Mouse (Mus musculus) myocyte (in vitro differentiated cells): ENCODE results near the gene Gstm1. TPM values are rescaled to one million over a fixed set of nuclear protein-coding genes. Genes with fewer than 3 reads are reported as not detected.

Experiments used
- H3K27me3 ChIP-seq: one replicate; pipeline ENCODE4 v1.6.1; 2011; ENCODE audit not compliant: control insufficient read depth, insufficient read depth, insufficient read length
- H3K36me3 ChIP-seq: one replicate; pipeline ENCODE4 v1.6.1; 2011; ENCODE audit not compliant: control insufficient read depth, insufficient read depth
- H3K4me2 ChIP-seq: one replicate; pipeline ENCODE4 v1.6.1; 2011; ENCODE audit warnings: low read depth, control low read depth
- H3K4me3 ChIP-seq: one replicate; pipeline ENCODE4 v1.5.1; 2011; ENCODE audit warnings: mild to moderate bottlenecking, control low read depth, moderate library complexity
- H3K79me2 ChIP-seq: one replicate; pipeline ENCODE4 v1.6.1; 2011; ENCODE audit not compliant: control insufficient read depth, insufficient read depth
- H3ac ChIP-seq: one replicate; pipeline ENCODE4 v1.6.1; 2011; ENCODE audit not compliant: control insufficient read depth, insufficient read length
- CEBPB ChIP-seq: IDR thresholded peaks from 2 replicates; pipeline ENCODE4 v1.6.1; 2011; ENCODE audit warnings: mild to moderate bottlenecking, moderate library complexity; ENCODE audit not compliant: poor library complexity, insufficient read depth, severe bottlenecking
- E2F4 ChIP-seq: IDR thresholded peaks from one replicate; pipeline ENCODE4 v1.6.1; 2011; ENCODE audit warnings: mild to moderate bottlenecking, control low read depth, moderate library complexity; ENCODE audit not compliant: insufficient read depth
- MAX ChIP-seq: IDR thresholded peaks from one replicate; pipeline ENCODE4 v1.6.1; 2011; ENCODE audit warnings: low read depth, mild to moderate bottlenecking, control low read depth
- MYOD1 ChIP-seq, 3 experiments: IDR thresholded peaks; one replicate each; pipeline ENCODE4 v1.6.1; 2011; ENCODE audit warnings: control low read depth in 2 of 3, low read depth in 2 of 3, mild to moderate bottlenecking in 2 of 3, moderate library complexity in 1 of 3; ENCODE audit not compliant: insufficient read length in 2 of 3, control insufficient read depth in 1 of 3
- MYOG ChIP-seq, 3 experiments: IDR thresholded peaks; one replicate each; pipeline ENCODE4 v1.6.1; 2011; ENCODE audit warnings: control low read depth in 2 of 3, low read depth in 2 of 3, mild to moderate bottlenecking in 2 of 3; ENCODE audit not compliant: insufficient read length in 2 of 3, control insufficient read depth in 1 of 3, insufficient read depth in 1 of 3
- POLR2A ChIP-seq: IDR thresholded peaks from one replicate; pipeline ENCODE4 v1.6.1; 2011; ENCODE audit warnings: low read depth, mild to moderate bottlenecking, control low read depth, moderate library complexity; ENCODE audit not compliant: insufficient read length
- POLR2AphosphoS2 ChIP-seq: IDR thresholded peaks from one replicate; pipeline ENCODE4 v1.6.1; 2011; ENCODE audit warnings: low read depth, control low read depth; ENCODE audit not compliant: insufficient read length
- REST ChIP-seq: IDR thresholded peaks from one replicate; pipeline ENCODE4 v1.6.1; 2011; ENCODE audit warnings: mild to moderate bottlenecking, control low read depth, moderate library complexity; ENCODE audit not compliant: insufficient read depth, insufficient read length
- SRF ChIP-seq: IDR thresholded peaks from one replicate; pipeline ENCODE4 v1.6.1; 2011; ENCODE audit warnings: low read depth; ENCODE audit not compliant: control insufficient read depth, insufficient read length
- TCF12 ChIP-seq: IDR thresholded peaks from one replicate; pipeline ENCODE4 v1.6.1; 2011; ENCODE audit warnings: mild to moderate bottlenecking, control low read depth; ENCODE audit not compliant: poor library complexity, insufficient read depth, severe bottlenecking
- TCF3 ChIP-seq: IDR thresholded peaks from one replicate; pipeline ENCODE4 v1.6.1; 2011; ENCODE audit warnings: low read depth, control low read depth; ENCODE audit not compliant: insufficient read length
- USF1 ChIP-seq: IDR thresholded peaks from one replicate; pipeline ENCODE4 v1.6.1; 2011; ENCODE audit warnings: low read depth, mild to moderate bottlenecking, control low read depth, moderate library complexity
- polyA plus RNA-seq: library from polyadenylated mRNA; unstranded; fragments of >200 nt; fragmentation: generic; extraction: Trizol; gene quantifications from one replicate; pipeline ENCODE4 v1.2.1, GENCODE M21; 2012; ENCODE audit warnings: missing spikeins

Gene Gstm1
- polyA plus RNA-seq, 1 experiment, result 42.0 TPM

DNA sequence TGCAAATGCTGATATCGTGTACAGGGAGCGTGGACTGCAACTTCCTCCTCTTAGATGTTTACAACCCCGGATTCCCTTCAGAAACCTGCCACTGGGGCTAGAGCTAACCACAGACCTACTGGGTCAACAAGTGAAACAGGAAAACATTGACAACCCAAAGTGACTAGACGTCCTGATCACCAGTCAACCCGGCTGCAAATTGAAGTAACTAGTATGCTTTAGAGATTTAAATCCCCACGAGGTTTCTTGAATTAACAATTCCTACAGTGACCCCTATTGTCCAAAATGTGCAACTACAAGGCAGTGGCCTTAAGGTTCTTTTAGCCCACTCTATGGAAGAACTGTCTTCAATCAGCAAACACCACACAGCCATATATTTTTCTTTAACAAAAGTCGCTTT lies 43.6 kb upstream of the Gstm1 start:
- Histone ChIP-seq H3K4me3 (no peak overlapping the region), H3K27me3 (peaks cover 4% of the 10 kb centered on the region), H3K79me2 (no peaks in the 10 kb centered on the region), H3ac (no peak overlapping the region), H3K4me2 (peak overlapping the region; percentile 41), H3K36me3 (no peaks in the 10 kb centered on the region)
- TF ChIP-seq SRF (no peak), MAX (no peak), E2F4 (no peak), TCF12 (no peak), USF1 (no peak), CEBPB (no peak), MYOG (IDR thresholded peaks at IDR 0.05; ENCODE audit: control insufficient read depth in 1 of 3, insufficient read depth in 1 of 3, insufficient read length in 2 of 3, low read depth in 2 of 3) (no peak), TCF3 (no peak), POLR2AphosphoS2 (no peak), MYOD1 (IDR thresholded peaks at IDR 0.05; ENCODE audit: control insufficient read depth in 1 of 3, insufficient read length in 2 of 3, low read depth in 2 of 3) (no peak)

DNA sequence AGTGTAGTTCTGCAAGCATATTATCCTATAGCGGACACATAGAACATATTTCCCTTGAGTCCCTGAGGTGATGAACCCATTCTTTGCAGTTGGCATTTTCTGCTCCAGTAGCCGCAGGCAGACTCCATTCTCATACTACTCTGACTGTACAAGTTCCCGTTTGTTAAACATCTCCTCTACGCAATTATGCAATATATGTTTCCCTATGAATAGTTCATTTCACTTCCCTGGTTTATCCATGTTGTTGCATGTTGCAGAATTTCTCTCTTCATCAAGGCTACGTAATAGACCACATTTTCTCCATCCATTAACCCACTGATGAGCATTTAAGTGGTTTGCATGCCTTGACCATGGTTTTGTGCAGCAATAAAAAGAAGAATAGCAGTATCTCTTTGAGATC lies 32.7 kb upstream of the Gstm1 start:
- no peak overlapping the region for H3K4me3 ChIP-seq
- no peak for TF ChIP-seq CEBPB
- TF ChIP-seq MAX, result no peak
- TF ChIP-seq E2F4, result no peak

DNA sequence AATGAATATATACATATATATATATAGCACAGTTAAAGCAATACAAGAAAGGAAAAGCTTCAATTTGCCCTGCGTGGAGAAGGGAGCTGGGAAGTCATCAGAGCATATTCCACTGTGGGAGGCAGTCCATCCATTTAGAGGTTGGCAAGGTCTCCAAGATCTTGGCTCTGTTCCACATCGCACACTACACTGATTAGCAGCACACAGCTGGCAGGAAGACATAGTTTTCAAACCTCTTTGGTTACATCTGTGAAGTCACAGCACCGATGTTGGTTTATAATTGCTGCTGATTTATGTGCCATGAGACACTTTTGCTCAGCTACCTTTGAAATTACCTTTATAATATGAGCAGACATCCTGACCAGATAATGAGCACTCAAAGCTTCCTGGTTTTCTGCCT lies 30.5 kb upstream of the Gstm1 start:
- Histone ChIP-seq H3K36me3 (no peaks in the 10 kb centered on the region), H3K27me3 (peaks cover 10% of the 10 kb centered on the region), H3ac (no peak overlapping the region), H3K4me3 (no peak overlapping the region), H3K79me2 (no peaks in the 10 kb centered on the region), H3K4me2 (no peak overlapping the region)
- TF ChIP-seq USF1 (no peak), SRF (no peak), POLR2A (no peak), MYOD1 (IDR thresholded peaks at IDR 0.05; ENCODE audit: control insufficient read depth in 1 of 3, insufficient read length in 2 of 3, low read depth in 2 of 3) (no peak), E2F4 (no peak), POLR2AphosphoS2 (no peak), MYOG (IDR thresholded peaks at IDR 0.05; ENCODE audit: control insufficient read depth in 1 of 3, insufficient read depth in 1 of 3, insufficient read length in 2 of 3, low read depth in 2 of 3) (no peak), CEBPB (no peak), TCF3 (no peak), MAX (no peak), REST (no peak), TCF12 (no peak)

More for the DNA sequence above, 32.7 kb upstream of the Gstm1 start:
- Histone ChIP-seq H3ac (no peak overlapping the region), H3K27me3 (no peaks in the 10 kb centered on the region), H3K79me2 (no peaks in the 10 kb centered on the region), H3K36me3 (no peaks in the 10 kb centered on the region), H3K4me2 (no peak overlapping the region)

DNA sequence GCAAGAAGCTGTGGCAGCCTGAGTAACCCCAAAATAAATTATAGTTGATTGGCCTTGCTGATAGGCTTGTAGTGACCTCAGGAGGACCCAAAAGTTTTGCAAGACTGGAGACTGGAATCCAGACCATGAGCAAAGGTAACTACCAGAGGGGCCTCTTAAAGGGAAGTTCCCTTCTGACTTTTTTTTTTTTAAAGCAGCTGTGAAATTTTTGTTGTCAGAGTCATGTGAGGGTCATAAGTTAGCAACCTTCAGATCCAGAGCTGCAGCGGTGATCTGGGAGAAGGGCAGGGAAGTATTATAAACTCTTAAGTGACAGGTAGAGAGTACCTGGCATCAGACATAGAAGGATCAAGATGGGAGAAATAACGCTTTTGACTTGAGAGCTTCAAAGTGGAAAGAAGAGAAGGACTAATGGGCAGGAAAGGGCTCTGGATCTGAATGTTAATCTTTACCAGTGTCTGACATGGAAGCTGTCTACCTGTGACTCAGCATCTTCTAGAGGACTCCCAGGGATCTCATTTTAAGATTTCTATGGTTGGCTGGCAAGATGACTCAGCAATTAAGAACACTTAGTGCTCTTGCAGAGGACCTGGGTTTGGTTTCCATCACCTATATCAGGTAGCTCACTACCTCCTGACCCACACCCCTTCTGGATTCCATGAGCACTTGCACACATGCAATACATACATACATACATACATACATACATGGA lies 29.3 kb upstream of the Gstm1 start:
- Histone ChIP-seq H3K4me2 (no peak overlapping the region), H3ac (no peak overlapping the region), H3K36me3 (no peaks in the 10 kb centered on the region), H3K79me2 (no peaks in the 10 kb centered on the region), H3K27me3 (peaks cover 15% of the 10 kb centered on the region), H3K4me3 (no peak overlapping the region)
- no peak for TF ChIP-seq TCF12
- no peak for TF ChIP-seq MYOD1 (IDR thresholded peaks at IDR 0.05; ENCODE audit: control insufficient read depth in 1 of 3, insufficient read length in 2 of 3, low read depth in 2 of 3)
- no peak for TF ChIP-seq REST
- TF ChIP-seq MYOG (IDR thresholded peaks at IDR 0.05; ENCODE audit: control insufficient read depth in 1 of 3, insufficient read depth in 1 of 3, insufficient read length in 2 of 3, low read depth in 2 of 3), result no peak
- no peak for TF ChIP-seq TCF3
- TF ChIP-seq POLR2AphosphoS2, result no peak
- no peak for TF ChIP-seq MAX

DNA sequence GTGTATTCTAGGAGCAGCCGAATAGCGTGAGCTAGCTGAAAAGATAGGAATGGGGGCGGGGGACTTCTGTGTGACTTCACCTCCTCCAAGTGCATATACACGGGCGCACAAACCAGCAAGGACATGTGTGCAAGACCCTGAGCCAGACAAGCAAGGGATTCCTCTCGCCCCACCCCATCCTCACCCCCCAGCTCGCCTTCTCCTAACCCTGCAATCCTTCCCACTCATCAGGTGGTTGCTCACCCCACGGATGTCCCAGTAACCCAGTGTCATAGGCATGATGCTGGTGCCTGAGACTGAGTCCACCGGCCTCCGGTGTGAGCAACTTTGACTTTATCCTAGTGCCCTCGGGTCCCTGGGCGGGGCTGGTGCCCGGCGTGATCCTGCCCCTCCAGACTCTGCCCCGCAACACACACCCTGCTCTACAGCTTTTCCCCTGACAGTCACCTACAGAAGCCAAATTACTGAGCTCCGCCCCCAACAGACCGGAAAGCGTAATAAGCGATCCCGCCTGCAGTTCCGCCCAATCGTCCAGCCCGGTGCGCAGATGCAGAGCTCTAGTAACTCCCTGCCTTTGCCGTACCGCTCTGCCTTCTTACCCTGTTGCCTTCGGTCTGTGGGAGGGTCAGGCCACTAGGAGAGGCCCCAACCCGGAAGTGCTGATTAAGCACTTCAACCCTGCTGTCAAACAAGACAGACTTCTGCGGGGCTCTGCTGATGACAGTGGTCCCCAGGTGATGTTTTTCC lies 26.8 kb upstream of the Gstm1 start, which contains the start of gene Gstm4:
Gene Gstm4 (minus strand): TSS at position 501 of the 747 bp plus-strand sequence.
- TF ChIP-seq POLR2A (peak; percentile 20), SRF (no peak)
- H3K36me3 ChIP-seq, result no peaks in the 10 kb centered on the region

More for the DNA sequence above, 26.8 kb upstream of the Gstm1 start, which contains the start of gene Gstm4:
- Histone ChIP-seq H3K4me2 (peak within 1 kb of the TSS; percentile 43), H3ac (no peak within 1 kb of the TSS), H3K4me3 (no peak within 1 kb of the TSS), H3K79me2 (no peaks in the 10 kb centered on the region), H3K27me3 (peaks cover 39% of the 10 kb centered on the region)
